Mouse (Mus musculus): ENCODE results near the gene Dnajb14.
"Not testable (repeated sequence)": the region's sequence is repeated elsewhere in the genome, so short reads cannot be mapped to it uniquely, and the experiment has no call there.

The Dnajb14 gene

GRCm38 (mm10) chr3:137867437-137868093 is at the start of gene Dnajb14:
Gene Dnajb14, plus strand, starts transcription at chr3:137867675.
- peak; percentile 79 for DNase-seq (ENCODE audit: low read depth, low spot score)

GRCm38 (mm10) chr3:137818713-137819112 is 48.8 kb upstream of the Dnajb14 start:
- DNase-seq (ENCODE audit: low read depth, low spot score) = peak; percentile 31

GRCm38 (mm10) chr3:137820688-137821467 is 46.6 kb upstream of the Dnajb14 start:
- DNase-seq (ENCODE audit: low read depth, low spot score) = no peak

GRCm38 (mm10) chr3:137823317-137823716 is 44.2 kb upstream of the Dnajb14 start:
- DNase-seq (ENCODE audit: low read depth, low spot score) = no peak

GRCm38 (mm10) chr3:137827678-137828077 is 39.8 kb upstream of the Dnajb14 start:
- DNase-seq (ENCODE audit: low read depth, low spot score) = no peak

GRCm38 (mm10) chr3:137831156-137831555 is 36.3 kb upstream of the Dnajb14 start:
- no peak for DNase-seq (ENCODE audit: low read depth, low spot score)

GRCm38 (mm10) chr3:137833128-137833527 is 34.3 kb upstream of the Dnajb14 start:
- no peak for DNase-seq (ENCODE audit: low read depth, low spot score)

- no peak for DNase-seq (ENCODE audit: low read depth, low spot score)
These were observed 33.8 kb upstream of the Dnajb14 start for GRCm38 (mm10) chr3:137833698-137834097.

GRCm38 (mm10) chr3:137836543-137836942 is 30.9 kb upstream of the Dnajb14 start:
- no peak for DNase-seq (ENCODE audit: low read depth, low spot score)

GRCm38 (mm10) chr3:137838160-137838559 is 29.3 kb upstream of the Dnajb14 start:
- DNase-seq (ENCODE audit: low read depth, low spot score) = no peak

- DNase-seq (ENCODE audit: low read depth, low spot score) = no peak
These were observed 24.5 kb upstream of the Dnajb14 start for GRCm38 (mm10) chr3:137842944-137843343.

- no peak for DNase-seq (ENCODE audit: low read depth, low spot score)
These were observed 23.2 kb upstream of the Dnajb14 start for GRCm38 (mm10) chr3:137844263-137844662.

GRCm38 (mm10) chr3:137846552-137846951 is 20.9 kb upstream of the Dnajb14 start:
- no peak for DNase-seq (ENCODE audit: low read depth, low spot score)

- no peak for DNase-seq (ENCODE audit: low read depth, low spot score)
These were observed 19.1 kb upstream of the Dnajb14 start for GRCm38 (mm10) chr3:137848354-137848753.

- no peak for DNase-seq (ENCODE audit: low read depth, low spot score)
These were observed 17.8 kb upstream of the Dnajb14 start for GRCm38 (mm10) chr3:137849697-137850096.

GRCm38 (mm10) chr3:137851196-137851595 is 16.3 kb upstream of the Dnajb14 start:
- no peak for DNase-seq (ENCODE audit: low read depth, low spot score)

- DNase-seq (ENCODE audit: low read depth, low spot score) = not testable (repeated sequence)
These were observed 14.5 kb upstream of the Dnajb14 start for GRCm38 (mm10) chr3:137853011-137853410.

GRCm38 (mm10) chr3:137855328-137855727 is 12.1 kb upstream of the Dnajb14 start:
- peak; percentile 62 for DNase-seq (ENCODE audit: low read depth, low spot score)

GRCm38 (mm10) chr3:137856061-137856460 is 11.4 kb upstream of the Dnajb14 start:
- DNase-seq (ENCODE audit: low read depth, low spot score) = no peak

GRCm38 (mm10) chr3:137860394-137861170 is 6.9 kb upstream of the Dnajb14 start:
- DNase-seq (ENCODE audit: low read depth, low spot score) = peak; percentile 39

- DNase-seq (ENCODE audit: low read depth, low spot score) = no peak
These were observed 6.0 kb upstream of the Dnajb14 start for GRCm38 (mm10) chr3:137861436-137861835.

GRCm38 (mm10) chr3:137862600-137862999 is 4.9 kb upstream of the Dnajb14 start:
- DNase-seq (ENCODE audit: low read depth, low spot score) = no peak

All from brain, adult 2 months (tissue).